Mouse (Mus musculus): Measurements from ENCODE around the gene Sobp.

The Sobp gene

GRCm38 (mm10) chr10:43086888-43087287, 87.4 kb downstream of the Sobp start:
- DNase-seq (ENCODE audit: low spot score), result no peak

- DNase-seq (ENCODE audit: low spot score), result no peak
Measured at GRCm38 (mm10) chr10:43084087-43084366, 90.3 kb downstream of the Sobp start.

- DNase-seq (ENCODE audit: low spot score), result no peak
Measured at GRCm38 (mm10) chr10:43083288-43084086, 90.8 kb downstream of the Sobp start.

GRCm38 (mm10) chr10:43081316-43081715, 93.0 kb downstream of the Sobp start:
- no peak for DNase-seq (ENCODE audit: low spot score)

GRCm38 (mm10) chr10:43075535-43076152, 98.7 kb downstream of the Sobp start:
- DNase-seq (ENCODE audit: low spot score), result no peak

GRCm38 (mm10) chr10:43073281-43073680, 101.0 kb downstream of the Sobp start:
- no peak for DNase-seq (ENCODE audit: low spot score)

- DNase-seq (ENCODE audit: low spot score), result no peak
Measured at GRCm38 (mm10) chr10:43070893-43071292, 103.4 kb downstream of the Sobp start.

GRCm38 (mm10) chr10:43065331-43065730, 109.0 kb downstream of the Sobp start:
- no peak for DNase-seq (ENCODE audit: low spot score)

GRCm38 (mm10) chr10:43061519-43062105, 112.7 kb downstream of the Sobp start:
- no peak for DNase-seq (ENCODE audit: low spot score)

GRCm38 (mm10) chr10:43055405-43055804, 118.9 kb downstream of the Sobp start:
- DNase-seq (ENCODE audit: low spot score), result no peak

- no peak for DNase-seq (ENCODE audit: low spot score)
Measured at GRCm38 (mm10) chr10:43054776-43055175, 119.6 kb downstream of the Sobp start.

GRCm38 (mm10) chr10:43053861-43054560, 120.3 kb downstream of the Sobp start:
- no peak for DNase-seq (ENCODE audit: low spot score)

GRCm38 (mm10) chr10:43052462-43052861, 121.9 kb downstream of the Sobp start:
- no peak for DNase-seq (ENCODE audit: low spot score)

- no peak for DNase-seq (ENCODE audit: low spot score)
Measured at GRCm38 (mm10) chr10:43047804-43048348, 126.5 kb downstream of the Sobp start.

- DNase-seq (ENCODE audit: low spot score), result no peak
Measured at GRCm38 (mm10) chr10:43043351-43044209, 130.8 kb downstream of the Sobp start.

- no peak for DNase-seq (ENCODE audit: low spot score)
Measured at GRCm38 (mm10) chr10:43042591-43043327, 131.6 kb downstream of the Sobp start.

GRCm38 (mm10) chr10:43041794-43042193, 132.5 kb downstream of the Sobp start:
- DNase-seq (ENCODE audit: low spot score), result no peak

GRCm38 (mm10) chr10:43037455-43037793, 136.9 kb downstream of the Sobp start:
- DNase-seq (ENCODE audit: low spot score), result no peak

- DNase-seq (ENCODE audit: low spot score), result no peak
Measured at GRCm38 (mm10) chr10:43036646-43037454, 137.5 kb downstream of the Sobp start.

- no peak for DNase-seq (ENCODE audit: low spot score)
Measured at GRCm38 (mm10) chr10:43035579-43035978, 138.8 kb downstream of the Sobp start.
